Mouse (Mus musculus): ENCODE data around the gene Gm38392. TPM values are rescaled to one million over a fixed set of nuclear protein-coding genes. Genes with fewer than 3 reads are reported as not detected.

Gene Gm38392
- polyA plus RNA-seq, 1 experiment from 2014 or later, result 0.55 TPM

Small RNAs within 50 kb of the gene (microRNA-seq; reads per million reads assigned to microRNA genes)
- not detected for gene Gm25641
- not detected for gene Mir3093
- not detected for gene Mir9-1

Other genes starting within 250 kb of the Gm38392 start
- 34.0 and 38.5 TPM in 2 replicates for gene Gpatch4, start 244.1 kb downstream of the Gm38392 start, polyA plus RNA-seq (2015; fragmentation: Nextera tagmentation; extraction: Ambion mirVana)
- 208 and 210 TPM in 2 replicates for gene Naxe, start 228.7 kb downstream of the Gm38392 start, polyA plus RNA-seq (2015; fragmentation: Nextera tagmentation; extraction: Ambion mirVana)
- gene Ttc24, start 208.9 kb downstream of the Gm38392 start, polyA plus RNA-seq (2015; fragmentation: Nextera tagmentation; extraction: Ambion mirVana), result 0.11 and 0.19 TPM in 2 replicates
- gene Iqgap3, start 205.2 kb downstream of the Gm38392 start, polyA plus RNA-seq (2015; fragmentation: Nextera tagmentation; extraction: Ambion mirVana), result 20.1 and 22.8 TPM in 2 replicates
- gene Mef2d, start 144.8 kb downstream of the Gm38392 start, polyA plus RNA-seq (2015; fragmentation: Nextera tagmentation; extraction: Ambion mirVana), result 18.1 and 18.2 TPM in 2 replicates
- gene Rhbg, start 32.5 kb downstream of the Gm38392 start, polyA plus RNA-seq (2015; fragmentation: Nextera tagmentation; extraction: Ambion mirVana), result 3.3 and 6.7 TPM in 2 replicates
- 15.0 and 16.1 TPM in 2 replicates for gene Tsacc, start 9.8 kb upstream of the Gm38392 start, polyA plus RNA-seq (2015; fragmentation: Nextera tagmentation; extraction: Ambion mirVana)
- gene Cct3, start 9.9 kb upstream of the Gm38392 start, polyA plus RNA-seq (2015; fragmentation: Nextera tagmentation; extraction: Ambion mirVana), result 517 and 559 TPM in 2 replicates
- gene Glmp, start 37.8 kb upstream of the Gm38392 start, polyA plus RNA-seq (2015; fragmentation: Nextera tagmentation; extraction: Ambion mirVana), result 164 and 188 TPM in 2 replicates
- 9.1 and 10.4 TPM in 2 replicates for gene Tmem79, start 48.9 kb upstream of the Gm38392 start, polyA plus RNA-seq (2015; fragmentation: Nextera tagmentation; extraction: Ambion mirVana)
- gene Smg5, start 49.0 kb upstream of the Gm38392 start, polyA plus RNA-seq (2015; fragmentation: Nextera tagmentation; extraction: Ambion mirVana), result 55.0 and 58.3 TPM in 2 replicates
- gene Paqr6, start 77.4 kb upstream of the Gm38392 start, polyA plus RNA-seq (2015; fragmentation: Nextera tagmentation; extraction: Ambion mirVana), result 4.2 and 4.9 TPM in 2 replicates
- gene Bglap3, start 85.5 kb upstream of the Gm38392 start, polyA plus RNA-seq (2015; fragmentation: Nextera tagmentation; extraction: Ambion mirVana), result 0.28 TPM in 1 of 2 replicates, not detected in the other
- 0.58 TPM in 1 of 2 replicates, not detected in the other for gene Bglap2, start 91.5 kb upstream of the Gm38392 start, polyA plus RNA-seq (2015; fragmentation: Nextera tagmentation; extraction: Ambion mirVana)
- gene Bglap, start 97.3 kb upstream of the Gm38392 start, polyA plus RNA-seq (2015; fragmentation: Nextera tagmentation; extraction: Ambion mirVana), result 0.91 TPM in 1 of 2 replicates, not detected in the other
- gene Pmf1, start 123.1 kb upstream of the Gm38392 start, polyA plus RNA-seq (2015; fragmentation: Nextera tagmentation; extraction: Ambion mirVana), result 121 and 153 TPM in 2 replicates
- gene Slc25a44, start 137.9 kb upstream of the Gm38392 start, polyA plus RNA-seq (2015; fragmentation: Nextera tagmentation; extraction: Ambion mirVana), result 16.5 and 16.7 TPM in 2 replicates
- gene Sema4a, start 174.0 kb upstream of the Gm38392 start, polyA plus RNA-seq (2015; fragmentation: Nextera tagmentation; extraction: Ambion mirVana), result 10.3 and 13.3 TPM in 2 replicates
- 311 and 321 TPM in 2 replicates for gene Lmna, start 222.7 kb upstream of the Gm38392 start, polyA plus RNA-seq (2015; fragmentation: Nextera tagmentation; extraction: Ambion mirVana)
- 32.2 and 33.4 TPM in 2 replicates for gene Mex3a, start 245.2 kb upstream of the Gm38392 start, polyA plus RNA-seq (2015; fragmentation: Nextera tagmentation; extraction: Ambion mirVana)

All from embryonic facial prominence, embryonic 13.5 days (tissue).